Mouse (Mus musculus) midbrain, embryonic 13.5 days (tissue): ENCODE measurements around the gene Atp6v0e2. TPM values are rescaled to one million over a fixed set of nuclear protein-coding genes. Genes with fewer than 3 reads are reported as not detected.
A peak's percentile ranks its signal among the peaks of the same experiment; 100 is the strongest.

ENCODE experiments used
- ATAC-seq: fragments of 200-750 bp; cut with Nextera tagmentation; 2 replicates; pipeline ENCODE4 v1.8.0; 2017; ENCODE audit warnings: mild to moderate bottlenecking, moderate TSS enrichment, moderate library complexity
- H3K27ac ChIP-seq: fragments of 300-500 bp; sonication (generic); 2 replicates; pipeline ENCODE4 v1.5.1; 2015; ENCODE audit warnings: inconsistent platforms, mild to moderate bottlenecking, moderate library complexity
- H3K27me3 ChIP-seq: fragments of 300-500 bp; sonication (generic); 2 replicates; pipeline ENCODE4 v1.6.1; 2015; ENCODE audit warnings: mild to moderate bottlenecking, inconsistent platforms
- H3K36me3 ChIP-seq: fragments of 300-500 bp; sonication (generic); 2 replicates; pipeline ENCODE4 v1.6.1; 2015; ENCODE audit warnings: mild to moderate bottlenecking, inconsistent platforms
- H3K4me1 ChIP-seq: fragments of 300-500 bp; sonication (generic); replicated peaks from 2 replicates; pipeline ENCODE4 v1.6.1; 2015; ENCODE audit warnings: inconsistent platforms
- H3K4me2 ChIP-seq: fragments of 300-500 bp; sonication (generic); replicated peaks from 2 replicates; pipeline ENCODE4 v1.6.1; 2015; ENCODE audit warnings: moderate library complexity, mild to moderate bottlenecking, inconsistent platforms
- H3K4me3 ChIP-seq: fragments of 300-500 bp; sonication (generic); replicated peaks from 2 replicates; pipeline ENCODE4 v1.5.1; 2015; ENCODE audit warnings: mild to moderate bottlenecking, inconsistent platforms
- H3K9ac ChIP-seq: fragments of 300-500 bp; sonication (generic); replicated peaks from 2 replicates; pipeline ENCODE4 v1.6.1; 2015; ENCODE audit warnings: mild to moderate bottlenecking, inconsistent platforms
- H3K9me3 ChIP-seq: fragments of 300-500 bp; sonication (generic); 2 replicates; pipeline ENCODE4 v1.6.1; 2016; ENCODE audit warnings: mild to moderate bottlenecking, inconsistent platforms
- WGBS: fragments of 180-500 bp; shearing (Covaris S2); methylation state at CpG from one replicate; pipeline ENCODE4 v1.1.7; 2015; 5-methylcytosine and 5-hydroxymethylcytosine counted together
- polyA plus RNA-seq: library from polyadenylated mRNA; unstranded; fragments of >200 nt; fragmentation: Nextera tagmentation; extraction: Ambion mirVana; gene quantifications from 2 replicates; pipeline ENCODE4 v1.2.1, GENCODE M21; 2015

Atp6v0e2 gene
- polyA plus RNA-seq, 1 experiment from 2014 or later, result 174 TPM

DNA sequence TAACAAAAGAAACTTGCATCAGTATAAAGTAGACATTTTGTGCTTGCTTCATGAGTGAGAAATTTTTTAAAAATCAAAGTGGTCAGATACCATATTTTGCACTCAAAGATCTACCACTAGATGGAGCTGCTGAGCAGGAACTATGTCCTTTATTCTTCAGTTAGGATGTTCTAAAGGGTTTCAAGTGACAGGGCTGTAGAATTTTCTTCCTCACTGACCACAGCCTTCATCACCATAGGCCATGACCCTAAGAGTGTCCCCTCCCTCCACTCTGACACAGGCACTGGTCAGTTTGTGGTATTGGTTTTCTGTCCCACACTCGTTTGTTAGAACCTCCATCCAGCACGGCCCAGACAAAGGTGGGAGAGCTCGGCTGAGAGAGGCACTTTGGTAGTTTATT, 44.6 kb downstream of the Atp6v0e2 start:
- Histone ChIP-seq H3K9ac (no peak overlapping the region), H3K9me3 (no peaks in the 10 kb centered on the region), H3K4me3 (no peak overlapping the region), H3K27ac (no peak overlapping the region), H3K4me1 (no peaks in the 10 kb centered on the region), H3K27me3 (no peaks in the 10 kb centered on the region), H3K4me2 (no peak overlapping the region), H3K36me3 (no peaks in the 10 kb centered on the region)
- peak; percentile 40; the same call in 1 of the 2 replicates for ATAC-seq
- 72% methylated on average over 3 of the region's 3 CpGs for WGBS

DNA sequence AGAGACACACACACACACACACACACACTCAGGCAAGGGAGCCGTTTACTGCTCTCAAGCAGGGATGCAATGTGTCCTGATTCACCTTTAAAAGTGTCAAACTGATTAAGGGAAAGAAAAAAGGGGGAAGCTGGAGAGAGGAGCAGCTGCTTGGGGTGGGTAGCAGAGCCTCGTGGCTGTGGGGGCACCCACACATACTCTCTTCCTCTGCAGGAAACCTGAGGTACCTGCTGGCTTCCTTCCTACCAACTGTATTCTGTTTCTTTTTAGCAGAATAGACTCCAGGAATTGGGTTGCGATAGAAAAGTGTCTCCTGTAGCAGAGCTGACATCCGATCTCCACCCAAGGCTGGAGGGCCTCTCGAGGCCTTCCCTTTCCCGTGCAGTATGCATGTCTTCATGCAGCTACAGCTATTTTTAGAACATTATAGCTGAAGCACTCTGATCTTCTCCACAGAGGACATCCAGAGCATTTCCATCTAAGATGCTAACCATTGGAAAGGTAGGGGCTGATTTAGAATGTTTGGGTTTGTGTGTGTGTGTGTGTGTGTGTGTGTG, 51.9 kb downstream of the Atp6v0e2 start, which contains the start of gene Gm45021:
TSS of gene Gm45021 (plus strand) at position 417 of the 557 bp plus-strand sequence.
- ATAC-seq, result no peak
- Histone ChIP-seq H3K4me3 (no peak within 1 kb of the TSS), H3K4me2 (no peak within 1 kb of the TSS), H3K9ac (0 out of 2 replicates have a peak within 1 kb of the TSS, but pooled peaks have one; percentile 23), H3K9me3 (no peaks in the 10 kb centered on the region), H3K27ac (no peak within 1 kb of the TSS), H3K27me3 (no peaks in the 10 kb centered on the region), H3K4me1 (peaks cover 7% of the 10 kb centered on the region), H3K36me3 (no peaks in the 10 kb centered on the region)
- WGBS, result 75% methylated on average over 6 of the region's 6 CpGs

Other genes starting within 250 kb of the Atp6v0e2 start
- gene Krba1, start 142.0 kb upstream of the Atp6v0e2 start, polyA plus RNA-seq, result 28.7 and 29.0 TPM in 2 replicates
- gene Zfp467, start 91.8 kb upstream of the Atp6v0e2 start, polyA plus RNA-seq, result 23.6 and 24.3 TPM in 2 replicates
- gene Sspo, start 89.4 kb upstream of the Atp6v0e2 start, polyA plus RNA-seq, result 0.18 and 0.22 TPM in 2 replicates
- 20.8 and 21.2 TPM in 2 replicates for gene Lrrc61, start 17.2 kb downstream of the Atp6v0e2 start, polyA plus RNA-seq
- 2.5 and 2.9 TPM in 2 replicates for gene Rarres2, start 35.2 kb downstream of the Atp6v0e2 start, polyA plus RNA-seq
- gene Gm45021, start 52.0 kb downstream of the Atp6v0e2 start, polyA plus RNA-seq, result not detected in 2 replicates
- gene Repin1, start 56.3 kb downstream of the Atp6v0e2 start, polyA plus RNA-seq, result 44.6 and 47.2 TPM in 2 replicates
- 1.0 TPM in 1 of 2 replicates, not detected in the other for gene Gm44965, start 56.3 kb downstream of the Atp6v0e2 start, polyA plus RNA-seq
- gene Zfp775, start 64.4 kb downstream of the Atp6v0e2 start, polyA plus RNA-seq, result 14.6 and 17.8 TPM in 2 replicates
- gene AI854703, start 89.1 kb downstream of the Atp6v0e2 start, polyA plus RNA-seq, result 6.5 and 7.6 TPM in 2 replicates
- 0.46 and 0.53 TPM in 2 replicates for gene Gimap8, start 109.6 kb downstream of the Atp6v0e2 start, polyA plus RNA-seq
- 1.0 and 2.2 TPM in 2 replicates for gene Gimap9, start 138.5 kb downstream of the Atp6v0e2 start, polyA plus RNA-seq
- gene Gimap4, start 146.9 kb downstream of the Atp6v0e2 start, polyA plus RNA-seq, result 1.2 and 2.1 TPM in 2 replicates
- gene Gimap6, start 170.6 kb downstream of the Atp6v0e2 start, polyA plus RNA-seq, result 5.4 and 7.0 TPM in 2 replicates
- gene Gm28053, start 181.0 kb downstream of the Atp6v0e2 start, polyA plus RNA-seq, result not detected in 2 replicates
- gene Gimap7, start 181.0 kb downstream of the Atp6v0e2 start, polyA plus RNA-seq, result not detected in 2 replicates
- gene Gimap1, start 201.4 kb downstream of the Atp6v0e2 start, polyA plus RNA-seq, result 3.0 and 5.2 TPM in 2 replicates
- gene Gimap5, start 208.6 kb downstream of the Atp6v0e2 start, polyA plus RNA-seq, result 0.94 and 0.98 TPM in 2 replicates
- not detected in 2 replicates for gene Gimap3, start 233.2 kb downstream of the Atp6v0e2 start, polyA plus RNA-seq